Mouse (Mus musculus): ENCODE data around the gene Spint2.

DNA sequence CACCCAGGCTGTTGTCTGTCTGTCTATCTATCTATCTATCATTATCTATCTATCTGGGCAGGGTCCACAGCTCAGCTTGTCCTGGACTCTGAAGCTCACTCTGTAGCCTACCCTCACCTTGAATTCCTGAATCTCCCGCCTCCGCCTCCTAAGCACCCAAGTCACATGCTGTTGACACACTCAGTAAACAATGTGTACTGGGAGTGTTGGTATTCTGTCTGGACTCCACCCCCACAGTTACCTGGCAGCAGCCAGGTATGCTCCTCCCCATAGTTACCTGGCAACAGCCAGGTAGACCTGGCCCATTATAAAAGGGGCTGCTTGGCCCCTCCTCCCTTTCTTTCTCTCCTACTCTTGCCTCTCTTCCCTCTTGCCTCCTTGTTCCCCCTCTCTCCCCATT lies 6.4 kb upstream of the Spint2 start:
- TF ChIP-seq CTCF (IDR thresholded peaks at IDR 0.05; ENCODE audit: borderline replicate concordance, extremely low read depth, insufficient read depth, insufficient read length) (no peak), POLR2A (IDR thresholded peaks at IDR 0.05; ENCODE audit: borderline replicate concordance, extremely low read depth, insufficient read depth, insufficient read length, poor library complexity, severe bottlenecking) (no peak)

Measured in brain, embryonic 14.5 days (tissue).